Comparison of ENCODE assay signal across 8 mouse cellular contexts in genomic region chr1:191277549-191278059, GRCm38 (mm10). TPM values are rescaled to one million over a fixed set of nuclear protein-coding genes. Genes with fewer than 3 reads are reported as not detected.
DNase-seq lines count a peak whose midpoint lies in the region; ATAC-seq lines count a peak whose summit lies in the region.

No protein-coding gene starts in this region.

- H3K27me3 ChIP-seq in intestine, embryonic 15.5 days (replicated peaks): no peaks in the 10 kb centered on the region
- H3K27me3 ChIP-seq in lung, embryonic 16.5 days (ENCODE audit: control insufficient read depth, insufficient read depth, low read depth, low read length): no peaks in the 10 kb centered on the region
- H3K27me3 ChIP-seq in midbrain, embryonic 14.5 days (ENCODE audit: control insufficient read depth, insufficient read depth, low read length): no peaks in the 10 kb centered on the region

- no peak overlapping the region for H3K4me3 ChIP-seq in intestine, embryonic 15.5 days (replicated peaks)
- H3K4me3 ChIP-seq in lung, embryonic 16.5 days (ENCODE audit: low read length): 0 out of 2 replicates have a peak overlapping the region, but pooled peaks have one; percentile 7
- H3K4me3 ChIP-seq in midbrain, embryonic 14.5 days (replicated peaks; ENCODE audit: low read depth, low read length): no peak overlapping the region

- H3K27ac ChIP-seq in intestine, embryonic 15.5 days: peak overlapping the region; percentile 23; the same call in 1 of the 2 replicates
- peak overlapping the region; percentile 30; the same call in 1 of the 2 replicates for H3K27ac ChIP-seq in lung, embryonic 16.5 days (ENCODE audit: low read length)
- H3K27ac ChIP-seq in midbrain, embryonic 14.5 days (replicated peaks; ENCODE audit: low read depth, low read length): no peak overlapping the region

- no peaks in the 10 kb centered on the region for H3K9me3 ChIP-seq in intestine, embryonic 15.5 days
- H3K9me3 ChIP-seq in lung, embryonic 16.5 days (ENCODE audit: control insufficient read depth, low read length): no peaks in the 10 kb centered on the region
- no peaks in the 10 kb centered on the region for H3K9me3 ChIP-seq in midbrain, embryonic 14.5 days (ENCODE audit: control insufficient read depth, low read length)

- ATAC-seq in intestine, embryonic 15.5 days: peak; percentile 85
- ATAC-seq in lung, embryonic 16.5 days (ENCODE audit: low read depth): peak; percentile 85
- ATAC-seq in midbrain, embryonic 14.5 days (ENCODE audit: low FRiP score, low TSS enrichment): no peak

- WGBS in intestine, embryonic 15.5 days: 57% methylated on average over 14 of the region's 14 CpGs
- WGBS in lung, embryonic 16.5 days: 46% methylated on average over 14 of the region's 14 CpGs
- WGBS in midbrain, embryonic 14.5 days: 78% methylated on average over 14 of the region's 14 CpGs

- no peak overlapping the region for H3K9ac ChIP-seq in intestine, embryonic 15.5 days
- H3K9ac ChIP-seq in lung, embryonic 16.5 days (ENCODE audit: low read length): no peak overlapping the region
- no peak overlapping the region for H3K9ac ChIP-seq in midbrain, embryonic 14.5 days (replicated peaks; ENCODE audit: low read length)

- H3K4me2 ChIP-seq in intestine, embryonic 15.5 days (replicated peaks): no peak overlapping the region; the same call in 1 of the 2 replicates
- H3K4me2 ChIP-seq in lung, embryonic 16.5 days (ENCODE audit: low read depth, low read length): no peak overlapping the region
- no peak overlapping the region for H3K4me2 ChIP-seq in midbrain, embryonic 14.5 days (ENCODE audit: low read length)

- no peaks in the 10 kb centered on the region for H3K36me3 ChIP-seq in intestine, embryonic 15.5 days
- H3K36me3 ChIP-seq in lung, embryonic 16.5 days (ENCODE audit: control insufficient read depth, insufficient read depth, low read length): no peaks in the 10 kb centered on the region
- H3K36me3 ChIP-seq in midbrain, embryonic 14.5 days (ENCODE audit: control insufficient read depth, insufficient read depth, low read length): no peaks in the 10 kb centered on the region

- 0 out of 2 replicates have a peak, but pooled peaks cover 2% of the 10 kb centered on the region for H3K4me1 ChIP-seq in intestine, embryonic 15.5 days (replicated peaks)
- peaks cover 24% of the 10 kb centered on the region for H3K4me1 ChIP-seq in lung, embryonic 16.5 days (replicated peaks; ENCODE audit: control insufficient read depth, insufficient read depth, low read length)
- no peaks in the 10 kb centered on the region for H3K4me1 ChIP-seq in midbrain, embryonic 14.5 days (ENCODE audit: control insufficient read depth, insufficient read depth, low read length)

- DNase-seq in spleen, postnatal 36 days (ENCODE audit: low spot score in 2 of 2): peak; percentile 56 to 57
- no peak for DNase-seq in spleen, adult 12 weeks (ENCODE audit: low spot score)
- no peak for DNase-seq in layer of hippocampus, postnatal 10 days (ENCODE audit: low spot score in 2 of 2)
- no peak for DNase-seq in midbrain, embryonic 14.5 days
- DNase-seq in layer of hippocampus, postnatal 25 days (ENCODE audit: extremely low spot score in 1 of 2, low spot score in 1 of 2): no peak
- DNase-seq in frontal cortex, adult 2 months (ENCODE audit: extremely low spot score in 1 of 2, low spot score in 1 of 2): no peak

RNA-seq across cellular contexts. Expression of gene Nenf, which starts 40.4 kb away (rescaled TPM):
- 91.3 and 94.3 TPM in 2 replicates for polyA plus RNA-seq in intestine, embryonic 15.5 days (2015; fragmentation: Nextera tagmentation; extraction: Ambion mirVana)
- 97.7 and 107 TPM in 2 replicates for polyA plus RNA-seq in lung, embryonic 16.5 days (2015; fragmentation: Nextera tagmentation; extraction: Ambion mirVana)
- total RNA-seq in layer of hippocampus, postnatal 10 days (2021): 10 to 100 TPM; 74.6 to 89.2 TPM
- 125 and 160 TPM in 2 replicates for polyA plus RNA-seq in midbrain, embryonic 14.5 days (2014; fragmentation: Nextera tagmentation; extraction: Ambion mirVana)
- total RNA-seq in layer of hippocampus, postnatal 25 days (2021): 10 to 100 TPM; 64.0 to 69.1 TPM
- 155 and 168 TPM in 2 replicates for polyA plus RNA-seq in frontal cortex, adult 2 months (2012; rRNA removed)

RNA-seq across cellular contexts. Expression of gene Tmem206, which starts 48.1 kb away (rescaled TPM):
- polyA plus RNA-seq in intestine, embryonic 15.5 days (2015; fragmentation: Nextera tagmentation; extraction: Ambion mirVana): 16.4 and 16.9 TPM in 2 replicates
- polyA plus RNA-seq in lung, embryonic 16.5 days (2015; fragmentation: Nextera tagmentation; extraction: Ambion mirVana): 22.8 and 23.4 TPM in 2 replicates
- 10 to 100 TPM; 12.1 to 12.8 TPM for total RNA-seq in layer of hippocampus, postnatal 10 days (2021)
- 41.1 and 47.1 TPM in 2 replicates for polyA plus RNA-seq in midbrain, embryonic 14.5 days (2014; fragmentation: Nextera tagmentation; extraction: Ambion mirVana)
- 1 to 10 TPM; 8.7 to 9.6 TPM for total RNA-seq in layer of hippocampus, postnatal 25 days (2021)
- polyA plus RNA-seq in frontal cortex, adult 2 months (2012; rRNA removed): 9.6 and 11.2 TPM in 2 replicates

RNA-seq across cellular contexts. Expression of gene Atf3, which starts 59.8 kb away (rescaled TPM):
- 4.1 and 4.9 TPM in 2 replicates for polyA plus RNA-seq in intestine, embryonic 15.5 days (2015; fragmentation: Nextera tagmentation; extraction: Ambion mirVana)
- 3.9 and 4.3 TPM in 2 replicates for polyA plus RNA-seq in lung, embryonic 16.5 days (2015; fragmentation: Nextera tagmentation; extraction: Ambion mirVana)
- total RNA-seq in layer of hippocampus, postnatal 10 days (2021): under 1 TPM; 0.27 to 0.73 TPM
- polyA plus RNA-seq in midbrain, embryonic 14.5 days (2014; fragmentation: Nextera tagmentation; extraction: Ambion mirVana): 0.70 and 1.8 TPM in 2 replicates
- 1 to 10 TPM; 1.1 to 2.1 TPM for total RNA-seq in layer of hippocampus, postnatal 25 days (2021)
- polyA plus RNA-seq in frontal cortex, adult 2 months (2012; rRNA removed): 2.0 and 2.7 TPM in 2 replicates

Comparison
In these comparisons a context has a peak if more than half of its experiments do, and no peak if none do; other contexts are left out.
1. DNase-seq: peak in spleen, postnatal 36 days (2 of 2); none in spleen, adult 12 weeks (single experiment), layer of hippocampus, postnatal 10 days (0 of 2), midbrain, embryonic 14.5 days (single experiment), layer of hippocampus, postnatal 25 days (0 of 2) and frontal cortex, adult 2 months (0 of 2).